Mouse (Mus musculus): Measurements from ENCODE around the gene Cstb.

DNA sequence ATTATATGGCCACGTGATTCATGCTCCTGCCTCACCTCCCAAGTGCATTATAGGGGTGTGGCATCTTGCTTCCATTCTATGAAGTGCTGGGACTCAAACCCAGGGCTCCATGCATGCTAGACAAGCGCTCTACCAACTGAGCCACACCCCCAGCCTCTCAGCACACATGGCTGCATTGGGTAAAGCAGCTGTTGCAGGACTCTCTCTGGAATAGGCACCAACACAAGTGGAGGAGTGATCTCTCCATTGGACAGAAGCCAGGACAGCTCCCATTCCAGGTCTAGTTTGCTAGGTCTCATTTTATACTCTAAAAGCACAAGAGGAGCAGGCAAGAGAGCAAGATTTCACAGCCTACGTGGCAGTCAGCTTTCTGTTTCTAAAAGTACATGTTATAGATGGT is 41.9 kb upstream of the Cstb start:
- TF ChIP-seq POLR2A (IDR thresholded peaks at IDR 0.05; ENCODE audit: low read depth, low read length): no peak
- TF ChIP-seq CTCF (IDR thresholded peaks at IDR 0.05; ENCODE audit: extremely low read depth, insufficient read depth, insufficient read length, insufficient replicate concordance): no peak
